Mouse (Mus musculus) thymus, postnatal 0 days (tissue): ENCODE measurements around the gene Ccl20. TPM values are rescaled to one million over a fixed set of nuclear protein-coding genes. Genes with fewer than 3 reads are reported as not detected.

Source experiments
- DNase-seq: peaks from one replicate; pipeline ENCODE4 v3.0.0-alpha.2; 2015; ENCODE audit warnings: low spot score
- polyA plus RNA-seq: library from polyadenylated mRNA; unstranded; fragments of >200 nt; fragmentation: Nextera tagmentation; extraction: Ambion mirVana; gene quantifications from 2 replicates; pipeline ENCODE4 v1.2.1, GENCODE M21; 2015

Gene Ccl20
- polyA plus RNA-seq, 1 experiment from 2014 or later: 5.7 TPM

DNA sequence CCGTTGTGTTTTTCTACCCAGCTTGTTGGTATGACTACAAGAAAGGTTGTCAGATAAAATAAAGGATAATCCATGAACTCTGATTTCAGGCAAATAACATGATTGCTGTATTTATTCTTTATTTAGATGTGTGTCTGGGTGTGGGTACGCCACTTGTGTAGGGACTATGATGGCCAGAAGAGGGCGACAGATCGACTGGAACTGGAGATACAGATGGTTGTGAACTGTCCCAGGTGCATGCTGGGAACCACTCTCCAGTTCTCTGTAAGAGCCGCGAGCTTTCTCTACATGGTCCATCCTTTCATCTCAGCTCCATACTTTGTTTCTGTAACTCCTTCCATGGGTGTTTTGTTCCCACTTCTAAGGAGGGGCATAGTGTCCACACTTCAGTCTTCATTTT lies 22.2 kb downstream of the Ccl20 start:
- DNase-seq: no peak

- no peak for DNase-seq
Observed at GRCm38 (mm10) chr1:83141510-83141909, 24.9 kb downstream of the Ccl20 start.

DNA sequence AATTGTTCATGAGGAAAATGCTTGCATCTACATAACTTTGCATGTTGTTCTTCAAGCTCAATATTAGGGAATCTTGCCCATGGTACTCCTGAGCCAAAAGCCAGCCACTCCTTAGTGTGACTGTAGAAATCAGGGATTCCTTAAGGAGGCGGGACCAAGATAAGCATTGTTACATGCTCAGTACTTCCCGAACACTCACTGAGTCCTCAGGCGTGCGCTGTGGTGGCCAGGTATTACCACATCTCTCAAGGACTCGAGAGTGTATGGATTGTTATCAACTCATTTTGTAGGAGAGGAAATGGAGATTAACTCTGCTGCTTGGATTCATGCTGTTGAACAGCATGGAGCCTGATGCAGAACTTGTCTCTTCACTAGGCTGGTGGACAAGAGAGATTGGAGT lies 25.5 kb downstream of the Ccl20 start:
- no peak for DNase-seq

- no peak for DNase-seq
Observed at GRCm38 (mm10) chr1:83146547-83146946, 30.0 kb downstream of the Ccl20 start.

DNA sequence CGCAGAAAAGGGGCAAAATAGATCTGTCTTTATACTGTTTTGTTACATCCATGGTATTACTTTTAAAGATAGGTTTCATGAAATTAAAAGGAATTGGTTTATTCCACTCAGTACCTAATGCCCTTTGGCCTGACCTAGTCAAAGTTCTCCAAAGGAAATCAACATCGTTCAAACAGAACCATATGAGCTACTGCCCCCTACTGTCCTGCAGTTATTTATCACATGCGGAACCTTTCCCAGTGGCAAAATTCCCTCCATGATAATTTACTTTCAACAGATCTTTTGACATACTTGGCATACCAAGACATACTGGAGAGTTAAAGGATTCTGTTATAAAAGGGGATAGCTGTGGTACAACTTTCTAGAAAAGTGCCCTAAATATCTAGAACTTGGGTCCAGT lies 33.7 kb downstream of the Ccl20 start:
- DNase-seq: no peak

- no peak for DNase-seq
Observed at GRCm38 (mm10) chr1:83152961-83153360, 36.4 kb downstream of the Ccl20 start.

GRCm38 (mm10) chr1:83156876-83157275 lies 40.3 kb downstream of the Ccl20 start:
- DNase-seq: no peak

DNA sequence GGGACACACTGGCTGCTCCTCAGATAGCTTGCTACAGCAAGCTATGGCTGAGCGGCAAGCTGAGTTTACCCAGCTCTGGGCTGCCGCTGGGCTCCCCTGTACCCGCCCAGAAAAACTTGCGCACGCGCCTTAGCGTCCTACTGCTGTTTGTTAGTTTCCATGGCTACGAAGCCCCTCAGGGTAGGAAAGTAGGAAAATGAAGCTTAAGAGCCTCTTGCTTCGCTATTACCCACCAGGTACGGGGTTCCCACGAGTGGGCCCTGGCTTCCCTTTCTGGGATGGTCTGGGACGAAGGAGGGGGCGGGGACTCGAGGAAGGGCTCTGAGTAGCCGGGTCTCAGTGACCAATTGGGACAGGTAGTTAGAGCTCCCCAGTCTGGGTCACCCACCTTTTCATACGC lies 43.0 kb downstream of the Ccl20 start, which contains the start of gene Daw1:
Daw1 (plus strand) TSS at position 150 of the 400 bp plus-strand sequence.
- DNase-seq: peak; percentile 7

DNA sequence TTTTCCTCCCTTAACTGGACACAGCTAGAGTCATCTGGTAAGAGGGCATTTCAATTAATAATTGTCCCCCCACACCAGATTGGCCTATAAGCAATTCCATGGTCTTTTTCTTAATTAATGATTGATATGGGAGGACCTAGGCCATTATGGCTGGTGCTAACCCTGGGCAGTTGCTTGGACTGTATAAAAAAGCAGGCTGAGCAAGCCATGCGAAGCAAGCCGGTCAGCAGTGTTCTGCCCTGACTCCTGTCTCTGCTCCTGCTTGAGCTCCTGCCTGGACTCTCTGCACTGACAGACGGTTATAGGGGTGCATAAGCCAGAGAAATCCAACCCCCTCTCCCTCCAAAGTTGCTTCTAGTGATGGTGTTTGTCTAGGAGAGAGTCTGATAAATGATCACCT lies 45.1 kb downstream of the Ccl20 start:
- DNase-seq: no peak

GRCm38 (mm10) chr1:83164027-83164426 lies 47.5 kb downstream of the Ccl20 start:
- no peak for DNase-seq

Other genes starting within 250 kb of the Ccl20 start
- gene A030005L19Rik, start 203.4 kb upstream of the Ccl20 start, polyA plus RNA-seq: 0.27 and 0.35 TPM in 2 replicates
- gene A030014E15Rik, start 191.8 kb upstream of the Ccl20 start, polyA plus RNA-seq: not detected in 2 replicates
- gene Gm6217, start 185.4 kb upstream of the Ccl20 start, polyA plus RNA-seq: not detected in 2 replicates
- not detected in 2 replicates for gene A030003K21Rik, start 173.4 kb upstream of the Ccl20 start, polyA plus RNA-seq
- not detected in 2 replicates for gene Gm7544, start 160.8 kb upstream of the Ccl20 start, polyA plus RNA-seq
- not detected in 2 replicates for gene Gm47955, start 156.5 kb upstream of the Ccl20 start, polyA plus RNA-seq
- not detected in 2 replicates for gene Gm47959, start 116.2 kb upstream of the Ccl20 start, polyA plus RNA-seq
- 0.09 and 0.15 TPM in 2 replicates for gene Slc19a3, start 78.3 kb upstream of the Ccl20 start, polyA plus RNA-seq
- not detected in 2 replicates for gene Krtap28-10, start 74.3 kb upstream of the Ccl20 start, polyA plus RNA-seq
- gene Gm47969, start 71.8 kb upstream of the Ccl20 start, polyA plus RNA-seq: not detected in 2 replicates
- gene A030005K14Rik, start 57.4 kb upstream of the Ccl20 start, polyA plus RNA-seq: not detected in 2 replicates
- gene Krtap28-13, start 55.8 kb upstream of the Ccl20 start, polyA plus RNA-seq: not detected in 2 replicates
- 0.08 TPM in 1 of 2 replicates, not detected in the other for gene Daw1, start 43.0 kb downstream of the Ccl20 start, polyA plus RNA-seq